Mouse (Mus musculus) forebrain, embryonic 10.5 days (tissue): ENCODE results near the gene Sept4. TPM values are rescaled to one million over a fixed set of nuclear protein-coding genes. Genes with fewer than 3 reads are reported as not detected.

Experiments used
- DNase-seq: peaks from one replicate; pipeline ENCODE4 v3.0.0-alpha.2; 2017; ENCODE audit warnings: low spot score; ENCODE audit errors: extremely low spot score
- H3K27ac ChIP-seq: fragments of 300-500 bp; sonication (generic); 2 replicates; pipeline ENCODE4 v1.5.1; 2016; ENCODE audit warnings: mild to moderate bottlenecking
- H3K27me3 ChIP-seq: fragments of 300-500 bp; sonication (generic); 2 replicates; pipeline ENCODE4 v1.6.1; 2016; ENCODE audit warnings: mild to moderate bottlenecking; ENCODE audit not compliant: poor library complexity, severe bottlenecking
- H3K36me3 ChIP-seq: fragments of 300-500 bp; sonication (generic); replicated peaks from 2 replicates; pipeline ENCODE4 v1.6.1; 2016; ENCODE audit warnings: mild to moderate bottlenecking, moderate library complexity
- H3K4me1 ChIP-seq: fragments of 300-500 bp; sonication (generic); 2 replicates; pipeline ENCODE4 v1.6.1; 2016
- H3K4me3 ChIP-seq: fragments of 300-500 bp; sonication (generic); 2 replicates; pipeline ENCODE4 v1.5.1; 2016; ENCODE audit warnings: mild to moderate bottlenecking, moderate library complexity
- H3K9me3 ChIP-seq: fragments of 300-500 bp; sonication (generic); 2 replicates; pipeline ENCODE4 v1.6.1; 2016; ENCODE audit warnings: mild to moderate bottlenecking, moderate library complexity
- WGBS: fragments of 180-500 bp; shearing (Covaris S2); methylation state at CpG from one replicate; pipeline ENCODE4 v1.1.7; 2016; 5-methylcytosine and 5-hydroxymethylcytosine counted together
- polyA plus RNA-seq: library from polyadenylated mRNA; unstranded; fragments of >200 nt; fragmentation: Nextera tagmentation; extraction: Ambion mirVana; gene quantifications from 2 replicates; pipeline ENCODE4 v1.2.1, GENCODE M21; 2016

The Sept4 gene
- polyA plus RNA-seq, 1 experiment from 2014 or later = 7.6 TPM

DNA sequence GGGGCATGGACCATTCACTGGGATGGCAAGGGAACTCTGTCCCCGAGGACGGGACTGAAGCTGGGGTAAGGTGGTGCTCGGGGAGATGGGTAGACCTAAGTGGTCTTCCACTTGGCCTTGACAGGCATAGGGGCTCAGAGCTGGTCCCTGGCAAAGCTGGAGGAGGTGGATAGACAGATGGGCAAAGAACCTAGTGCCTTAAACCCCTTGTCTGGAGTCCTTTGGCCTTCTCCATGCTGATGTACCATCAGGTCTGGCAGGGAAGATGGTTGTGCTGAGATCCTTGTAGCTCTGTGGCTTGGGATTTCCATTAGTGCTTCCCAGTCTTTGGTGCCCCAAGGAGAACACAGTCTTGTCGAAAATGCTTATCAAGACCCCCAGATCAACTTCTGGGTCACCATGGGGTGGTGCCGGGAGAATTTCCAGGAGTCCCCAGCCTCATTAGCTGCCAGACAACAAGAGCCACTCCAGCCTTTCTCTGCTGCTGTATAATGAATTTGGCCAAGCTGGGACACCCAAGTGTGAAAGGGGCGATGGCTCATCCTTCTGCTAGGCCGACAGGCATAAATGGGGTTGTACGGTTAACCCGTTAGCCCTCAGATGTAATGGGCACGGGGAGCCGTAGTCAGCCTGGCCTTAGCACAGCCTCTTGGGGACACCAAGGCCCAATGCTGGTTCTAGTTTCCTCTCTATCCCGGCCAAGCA lies 12.6 kb downstream of the Sept4 start:
- peaks cover 43% of the 10 kb centered on the region for H3K4me1 ChIP-seq
- H3K27ac ChIP-seq = no peak overlapping the region
- peaks cover 36% of the 10 kb centered on the region for H3K27me3 ChIP-seq
- WGBS = 90% methylated on average over 12 of the region's 12 CpGs
- no peak overlapping the region for H3K4me3 ChIP-seq
- H3K9me3 ChIP-seq = no peaks in the 10 kb centered on the region
- H3K36me3 ChIP-seq = no peaks in the 10 kb centered on the region
- no peak for DNase-seq

DNA sequence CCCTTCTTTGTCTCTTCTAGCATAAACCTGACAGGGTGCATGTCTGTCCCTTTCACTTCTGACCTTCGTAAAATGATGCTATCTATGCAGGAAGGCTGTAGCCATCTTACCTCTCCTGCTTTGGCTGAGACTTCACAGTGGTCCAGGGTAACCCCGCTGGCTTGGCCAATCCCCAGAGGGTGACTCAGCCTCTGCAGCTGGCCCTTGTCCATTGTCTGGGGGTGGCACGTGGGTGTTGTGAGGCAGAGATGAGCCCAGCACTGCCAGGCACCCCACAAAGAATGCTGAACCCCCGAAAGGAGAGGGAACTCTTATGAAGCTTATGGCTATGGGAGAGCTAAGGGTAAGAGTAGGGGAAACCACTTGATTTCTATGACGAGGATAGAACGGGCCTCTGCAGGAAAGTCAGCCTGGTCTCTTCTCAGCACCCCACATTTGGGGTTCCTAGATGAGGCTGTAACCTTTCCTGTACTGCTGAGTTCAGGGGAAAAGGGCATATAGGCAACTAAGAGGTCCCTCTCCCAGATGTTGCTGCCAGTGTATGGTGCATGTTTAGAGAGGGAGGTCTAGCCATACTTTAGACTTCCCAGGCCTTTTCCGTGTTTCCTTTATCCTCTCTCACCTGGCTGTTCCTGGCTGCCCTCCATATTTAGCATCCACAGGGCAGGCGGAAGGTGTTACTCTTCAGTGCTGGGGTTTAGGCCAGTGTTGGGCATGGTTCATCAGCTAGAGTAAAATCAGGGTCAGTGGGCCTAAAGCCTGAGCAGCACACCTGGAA lies 13.4 kb downstream of the Sept4 start:
- Histone ChIP-seq H3K36me3 (no peaks in the 10 kb centered on the region), H3K4me1 (peaks cover 41% of the 10 kb centered on the region), H3K9me3 (no peaks in the 10 kb centered on the region), H3K27ac (no peak overlapping the region), H3K4me3 (no peak overlapping the region), H3K27me3 (peaks cover 29% of the 10 kb centered on the region)
- 86% methylated on average over 8 of the region's 8 CpGs for WGBS
- no peak for DNase-seq

DNA sequence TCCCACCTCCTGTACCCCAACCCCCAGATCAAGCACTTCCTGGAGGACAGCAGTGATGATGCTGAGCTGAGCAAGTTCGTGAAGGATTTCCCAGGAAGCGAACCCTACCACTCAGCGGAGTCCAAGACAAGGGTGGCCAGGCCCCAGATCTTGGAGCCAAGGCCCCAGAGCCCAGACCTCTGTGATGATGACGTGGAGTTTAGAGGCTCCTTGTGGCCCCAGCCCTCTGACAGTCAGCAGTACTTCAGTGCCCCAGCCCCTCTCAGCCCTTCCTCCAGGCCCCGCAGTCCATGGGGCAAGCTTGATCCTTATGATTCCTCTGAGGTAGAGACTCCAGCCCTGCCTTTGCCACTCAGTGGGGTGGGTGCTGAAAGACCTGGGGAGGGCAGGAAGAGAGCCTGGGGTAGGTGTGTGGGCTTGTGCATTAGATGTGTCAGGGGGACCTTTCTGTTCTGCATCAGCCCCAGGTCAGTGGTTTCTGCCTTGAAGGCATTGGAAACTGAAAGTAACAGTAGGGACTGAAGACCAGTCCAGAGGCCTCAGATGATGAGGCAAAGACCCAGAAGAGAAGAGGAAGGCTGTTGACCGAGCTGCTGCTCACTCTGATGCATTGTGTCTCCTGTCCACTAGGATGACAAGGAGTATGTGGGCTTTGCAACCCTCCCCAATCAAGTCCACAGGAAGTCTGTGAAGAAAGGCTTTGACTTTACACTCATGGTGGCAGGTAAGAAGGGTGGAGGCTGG lies 14.8 kb downstream of the Sept4 start:
- 85% methylated on average over 6 of the region's 6 CpGs for WGBS

DNA sequence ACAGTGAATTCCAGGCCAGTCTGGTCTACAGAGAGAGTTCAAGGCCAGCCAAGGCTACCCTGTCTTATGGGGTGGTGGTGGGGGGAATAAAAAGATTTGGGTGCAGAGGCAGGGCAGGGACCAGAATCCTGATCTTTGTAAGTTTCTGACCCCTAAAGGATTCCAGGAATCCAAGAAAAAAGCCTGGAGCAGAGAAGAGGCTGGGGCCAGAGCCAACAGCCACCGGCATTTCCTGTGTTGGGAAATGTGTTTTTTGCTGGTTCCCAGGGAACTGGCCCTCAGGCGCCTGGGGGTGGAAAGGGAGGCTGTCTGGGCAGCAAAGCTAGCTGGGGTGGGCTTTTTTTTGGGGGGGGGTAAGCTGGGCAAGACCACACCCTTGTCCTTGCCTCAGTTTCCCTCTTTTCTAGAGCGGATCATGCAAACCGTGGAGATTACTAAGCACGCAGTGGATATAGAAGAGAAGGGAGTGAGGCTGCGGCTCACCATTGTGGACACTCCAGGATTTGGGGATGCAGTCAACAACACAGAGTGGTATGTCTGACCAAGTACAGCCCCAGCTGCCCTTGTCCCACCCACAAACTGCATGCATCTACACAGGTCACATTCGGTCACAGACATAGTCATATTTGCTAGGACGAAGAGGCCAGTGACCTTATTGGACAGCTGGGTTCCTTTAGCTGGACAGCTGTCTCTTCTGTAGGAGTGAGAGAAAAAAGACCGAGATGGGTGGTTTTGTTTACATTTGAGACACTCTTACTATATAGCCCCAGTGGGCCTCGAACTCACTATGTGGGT lies 16.2 kb downstream of the Sept4 start:
- Histone ChIP-seq H3K9me3 (no peaks in the 10 kb centered on the region), H3K4me1 (peaks cover 24% of the 10 kb centered on the region), H3K27ac (no peak overlapping the region), H3K27me3 (peaks cover 10% of the 10 kb centered on the region), H3K4me3 (no peak overlapping the region), H3K36me3 (no peaks in the 10 kb centered on the region)
- 90% methylated on average over 10 of the region's 10 CpGs for WGBS
- DNase-seq = no peak

More for the DNA sequence above, 14.8 kb downstream of the Sept4 start:
- Histone ChIP-seq H3K4me3 (no peak overlapping the region), H3K9me3 (no peaks in the 10 kb centered on the region), H3K36me3 (no peaks in the 10 kb centered on the region), H3K27ac (0 out of 2 replicates have a peak overlapping the region, but pooled peaks have one; percentile 9), H3K27me3 (peaks cover 19% of the 10 kb centered on the region), H3K4me1 (peaks cover 28% of the 10 kb centered on the region)
- no peak for DNase-seq

DNA sequence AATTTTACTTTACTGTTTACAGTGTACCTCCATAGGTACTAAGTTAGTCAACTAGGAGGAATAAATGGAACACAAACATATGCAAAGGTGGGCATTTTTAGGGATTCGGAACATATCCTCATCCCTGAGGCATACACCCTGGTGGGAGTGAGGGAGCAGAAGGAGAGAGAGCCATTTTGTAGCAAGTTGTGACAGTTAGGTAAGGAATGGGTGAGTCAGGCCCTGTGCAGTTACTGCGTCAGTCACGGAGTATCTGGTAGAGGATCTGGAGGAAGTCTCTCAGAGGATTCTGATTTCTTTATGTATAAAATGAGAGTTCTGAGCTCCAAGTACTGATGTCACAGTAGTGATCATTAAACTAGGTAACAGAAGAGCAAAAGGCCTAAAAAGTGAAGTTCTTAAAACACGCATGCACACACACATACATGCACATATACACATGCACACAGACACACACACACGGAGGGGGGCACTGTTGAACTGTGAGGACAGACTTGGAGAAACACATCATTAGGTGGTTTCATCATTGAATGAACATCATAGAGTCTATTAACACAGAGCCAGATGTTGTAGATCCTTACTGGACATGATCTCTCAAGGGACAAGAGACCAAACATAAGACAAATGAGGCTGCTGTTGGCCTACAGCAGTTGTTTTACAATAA lies 18.6 kb downstream of the Sept4 start:
- no peak overlapping the region for H3K4me3 ChIP-seq
- 94% methylated on average over 5 of the region's 5 CpGs for WGBS
- no peaks in the 10 kb centered on the region for H3K36me3 ChIP-seq
- no peaks in the 10 kb centered on the region for H3K9me3 ChIP-seq
- no peaks in the 10 kb centered on the region for H3K27me3 ChIP-seq
- peaks cover 24% of the 10 kb centered on the region for H3K4me1 ChIP-seq
- H3K27ac ChIP-seq = no peak overlapping the region
- DNase-seq = no peak

GRCm38 (mm10) chr11:87589605-87590004 lies 20.9 kb downstream of the Sept4 start:
- Histone ChIP-seq H3K4me1 (peaks cover 46% of the 10 kb centered on the region), H3K4me3 (peak overlapping the region; percentile 85; the same call in 1 of the 2 replicates), H3K36me3 (peaks cover 9% of the 10 kb centered on the region), H3K9me3 (no peaks in the 10 kb centered on the region), H3K27me3 (no peaks in the 10 kb centered on the region), H3K27ac (no peak overlapping the region)
- 90% methylated on average over 8 of the region's 8 CpGs for WGBS
- no peak for DNase-seq

GRCm38 (mm10) chr11:87590841-87591525 lies 22.3 kb downstream of the Sept4 start:
- Histone ChIP-seq H3K4me3 (peak overlapping the region; percentile 85), H3K36me3 (peaks cover 11% of the 10 kb centered on the region), H3K9me3 (no peaks in the 10 kb centered on the region), H3K27ac (peak overlapping the region; percentile 94), H3K27me3 (no peaks in the 10 kb centered on the region), H3K4me1 (peaks cover 60% of the 10 kb centered on the region)
- WGBS = 3% methylated on average over 25 of the region's 25 CpGs
- peak; percentile 48 for DNase-seq

DNA sequence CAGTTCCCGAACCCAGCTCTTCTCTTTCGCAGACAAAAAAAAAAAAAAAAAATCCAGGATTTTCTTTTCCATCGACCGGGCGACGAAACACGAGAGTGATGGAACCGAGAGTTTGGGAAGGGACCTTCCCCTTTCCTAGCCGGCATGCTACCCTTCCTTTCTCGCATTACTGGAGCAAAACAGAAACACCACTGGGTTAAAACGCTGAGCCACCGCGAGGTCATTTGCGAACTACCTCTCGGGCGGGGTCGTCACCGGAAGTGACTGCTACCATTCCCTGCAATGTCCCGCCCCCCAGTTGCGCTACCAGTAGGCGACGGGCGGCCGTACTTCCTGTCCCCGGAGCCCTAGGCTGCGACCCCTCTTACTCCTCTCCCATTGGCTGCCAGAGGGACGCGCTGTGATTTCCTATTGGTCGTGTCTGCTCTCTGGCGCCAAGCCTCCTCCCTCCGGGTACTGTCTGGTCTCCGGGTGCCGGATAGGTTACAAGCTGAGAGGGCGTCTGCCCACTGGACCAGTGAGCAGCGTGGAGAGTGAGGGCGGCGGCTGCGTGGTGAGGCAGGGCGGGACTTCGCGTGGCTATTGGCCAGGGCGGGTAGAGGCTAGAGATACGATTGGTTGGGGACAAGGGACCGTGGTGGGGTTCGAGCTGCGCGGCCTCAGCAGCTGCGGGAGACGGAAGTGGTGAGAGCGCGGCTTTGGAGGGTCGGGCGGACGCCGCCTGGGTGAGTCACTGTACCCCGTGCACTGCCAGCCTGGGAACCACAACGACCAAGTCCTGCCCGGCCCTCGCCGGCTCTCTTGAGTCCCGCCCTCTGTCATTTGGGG lies 23.0 kb downstream of the Sept4 start, which contains the start of gene Mtmr4:
Gene Mtmr4, plus strand, starts transcription at position 637 of the 828 bp plus-strand sequence.
- Histone ChIP-seq H3K36me3 (peaks cover 17% of the 10 kb centered on the region), H3K4me3 (peak within 1 kb of the TSS; percentile 85), H3K27me3 (no peaks in the 10 kb centered on the region), H3K4me1 (peaks cover 68% of the 10 kb centered on the region), H3K27ac (peak within 1 kb of the TSS; percentile 94), H3K9me3 (no peaks in the 10 kb centered on the region)
- DNase-seq = peak; percentile 100
- WGBS = under 1% methylated on average over 61 of the region's 61 CpGs

- Histone ChIP-seq H3K4me1 (peaks cover 73% of the 10 kb centered on the region), H3K36me3 (peaks cover 23% of the 10 kb centered on the region), H3K27ac (peak overlapping the region; percentile 94), H3K9me3 (no peaks in the 10 kb centered on the region), H3K4me3 (peak overlapping the region; percentile 85), H3K27me3 (no peaks in the 10 kb centered on the region)
- DNase-seq = no peak
- WGBS = 1% methylated on average over 15 of the region's 15 CpGs
These were observed 23.6 kb downstream of the Sept4 start for GRCm38 (mm10) chr11:87592354-87592695.

GRCm38 (mm10) chr11:87592713-87593598 lies 24.3 kb downstream of the Sept4 start:
- Histone ChIP-seq H3K27me3 (no peaks in the 10 kb centered on the region), H3K36me3 (peaks cover 30% of the 10 kb centered on the region), H3K4me3 (peak overlapping the region; percentile 85), H3K4me1 (peaks cover 76% of the 10 kb centered on the region), H3K9me3 (no peaks in the 10 kb centered on the region), H3K27ac (peak overlapping the region; percentile 94)
- whole genome bisulfite sequencing = 42% methylated on average over 13 of the region's 13 CpGs
- DNase-seq = no peak
